Mouse (Mus musculus): ENCODE results near the gene 9130409I23Rik.

9130409I23Rik gene

DNA sequence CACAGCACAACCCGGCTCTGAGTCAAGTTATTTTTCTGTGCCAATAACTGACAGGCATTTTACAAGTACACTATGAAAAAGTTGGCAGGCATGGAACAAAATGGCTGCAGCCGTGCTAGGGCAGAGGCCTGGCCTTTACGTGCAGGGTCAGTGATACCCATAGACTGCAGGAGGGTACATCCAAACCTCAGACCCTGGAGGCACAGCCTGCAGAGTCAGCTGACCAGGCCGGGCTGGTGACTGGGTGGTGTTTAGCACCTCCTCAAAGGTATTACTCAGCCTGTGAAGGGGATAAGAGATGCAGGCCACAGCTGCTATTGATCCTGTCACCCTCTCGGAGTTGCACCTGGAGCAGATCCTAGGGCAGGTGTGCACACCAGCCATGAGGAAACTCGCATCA, at the start of gene 9130409I23Rik:
TSS of gene 9130409I23Rik (plus strand) at position 301 of the 400 bp plus-strand sequence.
- DNase-seq (ENCODE audit: low read depth, low spot score), result no peak

DNA sequence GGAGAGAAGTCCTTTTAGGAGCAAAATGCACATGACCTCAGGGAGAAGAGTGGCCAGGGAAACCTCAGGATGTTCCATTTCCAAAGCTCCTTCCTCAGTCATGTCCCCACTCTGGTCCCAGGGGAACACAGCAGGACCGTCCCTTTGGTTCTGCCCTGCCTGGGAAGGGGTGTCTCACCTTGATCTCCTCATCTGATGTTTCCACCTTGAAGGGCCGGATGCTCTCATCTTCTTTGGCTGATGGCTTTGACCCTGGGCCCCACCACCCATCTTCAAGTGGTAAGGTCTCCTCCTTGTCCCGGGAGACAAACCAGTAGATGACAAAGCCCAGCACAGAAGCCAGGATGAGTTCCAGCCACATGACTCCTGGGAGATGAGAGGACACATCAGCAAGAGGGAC, 49.4 kb upstream of the 9130409I23Rik start:
- no peak for DNase-seq (ENCODE audit: low read depth, low spot score)

DNA sequence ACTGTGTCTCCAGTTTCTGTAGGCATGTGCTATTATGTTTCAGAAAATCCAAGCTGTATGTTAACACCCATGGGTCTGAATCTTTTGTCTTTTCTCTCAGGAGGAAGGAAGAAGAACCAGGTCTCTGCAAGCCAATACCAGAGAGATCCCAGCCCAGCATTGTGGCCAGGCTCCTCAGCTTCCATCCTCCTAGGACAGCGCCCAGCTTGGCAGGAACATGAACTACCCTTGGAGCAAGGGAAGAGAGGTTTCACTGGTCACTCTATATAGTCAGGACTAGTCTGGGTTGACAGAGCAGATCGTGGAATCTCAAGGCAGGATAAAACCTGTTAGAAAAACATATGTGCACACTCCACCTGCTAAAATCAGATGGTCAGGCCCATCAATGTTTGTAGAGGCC, 47.2 kb upstream of the 9130409I23Rik start:
- no peak for DNase-seq (ENCODE audit: low read depth, low spot score)

DNA sequence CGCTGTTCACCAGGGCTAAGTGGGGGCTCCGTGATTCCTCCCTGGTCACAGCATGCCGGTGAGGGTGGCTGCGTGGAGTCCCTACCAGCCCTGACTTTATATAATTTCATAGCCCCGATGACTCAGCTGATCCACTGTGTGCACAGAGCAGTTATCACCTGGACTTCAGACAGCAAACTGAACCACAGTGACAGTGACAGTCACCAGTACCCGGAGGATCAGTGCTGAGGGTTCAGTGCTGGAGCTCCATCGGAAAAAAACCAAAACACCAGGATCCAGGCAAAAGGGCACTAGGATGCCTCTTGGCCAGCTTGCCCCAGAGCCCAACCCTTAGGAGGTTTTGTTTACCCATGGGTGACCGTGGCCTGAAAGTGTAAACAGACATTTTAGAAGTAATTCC, 45.7 kb upstream of the 9130409I23Rik start:
- no peak for DNase-seq (ENCODE audit: low read depth, low spot score)

DNA sequence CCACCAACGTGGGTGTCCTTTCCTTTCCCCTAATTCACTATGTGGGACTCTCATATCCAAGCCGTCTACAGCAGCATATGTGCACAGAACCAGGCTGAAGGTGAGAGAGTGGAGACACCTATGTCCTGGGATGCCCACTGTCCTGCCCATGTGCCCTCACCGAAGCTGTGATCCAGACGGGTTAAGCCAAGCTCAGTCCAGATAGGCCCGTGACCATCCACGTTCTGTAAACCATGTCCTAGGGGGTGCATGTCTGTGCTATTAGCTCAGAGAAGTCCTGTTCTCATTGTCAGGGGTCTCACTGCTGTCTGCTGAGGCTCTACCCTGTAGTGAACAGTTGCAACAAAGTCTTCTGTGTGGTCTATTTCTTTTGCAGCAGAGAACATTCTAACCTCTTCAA, 43.2 kb upstream of the 9130409I23Rik start:
- DNase-seq (ENCODE audit: low read depth, low spot score), result no peak

DNA sequence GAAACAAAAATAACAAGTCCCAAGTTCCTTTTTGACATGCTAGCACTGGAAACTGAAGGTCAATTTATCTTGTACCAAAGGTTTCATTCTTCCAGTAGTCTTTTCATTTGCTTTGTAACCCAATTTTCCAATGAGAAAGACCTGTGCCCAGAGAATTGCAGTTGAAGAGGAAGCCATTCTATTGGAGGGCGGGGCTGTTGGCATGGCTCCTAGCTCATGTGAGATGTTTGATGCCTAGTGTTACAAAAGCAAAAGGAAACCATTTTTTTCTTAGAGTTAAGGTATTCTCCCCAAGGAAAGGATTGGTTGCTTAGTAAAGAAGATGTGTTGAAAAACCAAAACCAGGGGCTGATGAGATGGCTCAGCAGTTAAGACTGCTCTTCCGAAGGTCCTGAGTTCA, 42.8 kb upstream of the 9130409I23Rik start:
- DNase-seq (ENCODE audit: low read depth, low spot score), result no peak

DNA sequence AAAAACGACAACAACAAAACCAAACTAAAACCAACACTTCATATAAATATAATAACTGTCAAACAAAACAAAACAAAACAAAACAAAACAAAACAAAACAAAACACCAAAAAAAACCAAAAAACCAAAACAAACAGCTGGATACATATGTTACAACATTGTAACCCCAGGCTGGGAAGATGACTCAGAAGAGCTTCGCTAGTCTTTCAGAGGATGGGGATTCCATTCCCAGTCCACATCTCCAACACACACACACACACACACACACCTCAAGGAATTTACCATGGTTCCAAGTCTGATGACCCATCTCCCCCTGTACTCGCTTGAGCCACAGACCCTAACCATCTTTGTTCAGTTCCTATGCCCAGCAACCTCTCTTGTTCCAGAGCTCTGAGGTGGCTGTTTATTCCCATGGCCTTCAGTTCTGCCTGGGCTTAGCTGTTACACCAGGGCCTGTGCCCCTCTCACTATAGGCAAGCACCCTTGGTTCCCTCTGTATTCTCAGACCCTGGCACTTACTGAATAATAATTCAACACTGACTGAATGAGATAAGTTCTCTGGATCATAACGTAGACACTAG, 41.9 kb upstream of the 9130409I23Rik start:
- no peak for DNase-seq (ENCODE audit: low read depth, low spot score)

DNA sequence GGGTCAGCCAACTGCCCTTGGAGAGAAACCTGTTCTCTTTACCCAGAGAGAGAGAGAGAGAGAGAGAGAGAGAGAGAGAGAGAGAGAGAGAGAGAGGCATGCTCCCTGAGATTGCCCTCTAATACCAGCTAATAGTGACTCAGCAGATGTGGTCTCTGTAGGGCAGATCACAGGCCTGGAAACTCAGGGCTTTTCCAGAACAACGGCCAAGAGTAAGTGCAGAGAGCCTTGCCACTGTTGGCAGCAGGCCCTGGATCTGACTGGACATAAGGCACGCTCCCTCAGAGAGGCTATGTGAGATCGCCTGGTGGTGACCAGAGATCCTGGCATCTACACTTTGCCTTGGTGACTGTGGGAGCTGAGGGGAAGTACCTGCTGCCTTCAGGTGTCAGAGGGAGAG, 41.3 kb upstream of the 9130409I23Rik start:
- DNase-seq (ENCODE audit: low read depth, low spot score), result no peak

DNA sequence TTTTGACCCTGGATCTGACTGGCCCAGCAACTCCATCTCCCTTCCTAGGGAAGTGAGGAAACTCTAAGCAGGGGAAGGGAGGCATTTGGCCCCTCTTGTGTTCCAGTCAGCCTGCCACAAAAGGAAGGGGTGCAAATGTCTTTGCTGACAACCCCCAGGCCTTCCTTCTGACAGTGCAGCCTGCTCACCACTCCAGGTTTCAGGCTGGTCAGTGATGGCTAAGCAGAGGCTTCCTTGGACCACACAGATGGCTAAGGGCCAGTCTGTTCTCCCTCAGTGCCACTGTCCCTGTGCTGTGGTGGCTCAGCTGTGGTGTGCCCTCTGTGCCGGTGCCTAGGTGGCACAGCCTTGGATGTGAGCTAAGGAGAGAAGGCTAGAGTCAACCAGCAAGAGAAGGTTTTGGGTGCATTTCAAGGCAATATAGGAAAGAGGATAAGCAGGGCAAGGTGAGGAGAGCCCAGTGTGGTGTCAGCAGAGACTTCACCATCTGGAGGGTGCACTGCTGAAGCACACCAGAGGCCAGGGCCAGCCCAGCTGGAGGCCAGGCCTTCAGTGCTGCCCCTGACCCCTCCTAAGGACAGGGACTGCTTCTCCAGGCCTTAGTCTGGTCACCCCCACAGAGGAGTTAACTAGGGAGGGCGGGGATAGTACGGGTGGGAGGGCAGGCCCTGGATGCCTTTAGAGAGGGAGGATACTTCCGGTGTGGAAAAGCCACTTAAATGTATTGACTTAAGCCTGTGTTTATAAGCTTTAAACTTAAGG, 40.7 kb upstream of the 9130409I23Rik start:
- no peak for DNase-seq (ENCODE audit: low read depth, low spot score)

DNA sequence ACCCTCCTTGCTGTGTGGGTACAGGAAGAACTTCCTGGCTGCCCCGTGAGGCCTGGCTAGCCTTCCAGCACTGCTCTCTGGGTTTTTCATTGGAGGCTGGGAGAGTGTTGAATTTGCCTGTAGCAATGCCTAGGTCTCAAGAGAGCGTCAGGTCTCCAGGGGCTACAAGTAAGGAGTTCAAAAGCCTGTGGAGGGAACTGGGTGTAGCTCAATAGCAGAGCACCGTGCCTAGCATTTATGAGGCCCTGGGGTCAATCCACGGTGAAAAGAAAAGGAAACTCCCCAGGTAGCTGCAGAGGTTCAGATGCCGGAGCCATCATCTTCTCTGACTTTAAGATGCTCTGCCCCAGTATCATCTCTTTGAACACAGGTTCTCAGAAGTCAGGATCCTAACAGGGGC, 39.4 kb upstream of the 9130409I23Rik start:
- no peak for DNase-seq (ENCODE audit: low read depth, low spot score)

DNA sequence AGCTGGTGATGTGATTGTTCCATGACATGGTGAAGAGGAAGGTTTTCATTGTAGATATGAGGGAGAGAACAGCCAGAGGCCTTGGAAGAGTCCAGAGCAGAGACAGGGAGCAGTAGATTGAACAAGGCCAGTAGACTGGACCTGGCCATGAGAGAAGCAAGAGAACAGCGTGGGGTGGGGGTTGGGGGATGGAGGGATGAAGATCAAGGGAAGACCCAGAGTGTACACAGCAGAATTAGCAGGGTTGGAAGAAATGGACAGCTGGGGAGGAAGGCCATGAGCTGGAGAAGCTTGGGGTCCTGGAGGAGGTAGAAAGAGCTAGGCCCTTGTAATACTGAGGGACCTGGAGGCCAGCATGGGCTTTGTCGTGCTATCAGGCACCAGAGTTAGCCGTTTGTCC, 38.6 kb upstream of the 9130409I23Rik start:
- no peak for DNase-seq (ENCODE audit: low read depth, low spot score)

DNA sequence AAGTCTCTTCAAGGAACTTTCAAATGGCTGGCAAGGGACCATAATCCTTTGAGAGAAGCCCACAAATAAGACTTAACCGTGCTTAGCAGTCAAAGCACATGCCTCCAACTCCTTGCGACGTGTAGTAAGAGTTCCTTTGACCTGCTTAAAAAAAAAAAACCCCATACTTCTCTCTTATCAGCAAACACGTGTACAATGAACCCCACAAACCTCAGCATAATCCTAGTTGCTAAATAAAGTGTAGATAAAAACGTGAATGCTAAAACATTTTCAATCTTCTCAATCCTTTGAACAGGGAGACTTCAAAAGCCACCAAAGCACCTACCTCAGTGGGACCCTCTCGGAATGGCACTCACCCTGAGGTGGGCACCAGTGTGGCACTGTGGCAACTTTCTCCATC, 37.6 kb upstream of the 9130409I23Rik start:
- DNase-seq (ENCODE audit: low read depth, low spot score), result no peak

DNA sequence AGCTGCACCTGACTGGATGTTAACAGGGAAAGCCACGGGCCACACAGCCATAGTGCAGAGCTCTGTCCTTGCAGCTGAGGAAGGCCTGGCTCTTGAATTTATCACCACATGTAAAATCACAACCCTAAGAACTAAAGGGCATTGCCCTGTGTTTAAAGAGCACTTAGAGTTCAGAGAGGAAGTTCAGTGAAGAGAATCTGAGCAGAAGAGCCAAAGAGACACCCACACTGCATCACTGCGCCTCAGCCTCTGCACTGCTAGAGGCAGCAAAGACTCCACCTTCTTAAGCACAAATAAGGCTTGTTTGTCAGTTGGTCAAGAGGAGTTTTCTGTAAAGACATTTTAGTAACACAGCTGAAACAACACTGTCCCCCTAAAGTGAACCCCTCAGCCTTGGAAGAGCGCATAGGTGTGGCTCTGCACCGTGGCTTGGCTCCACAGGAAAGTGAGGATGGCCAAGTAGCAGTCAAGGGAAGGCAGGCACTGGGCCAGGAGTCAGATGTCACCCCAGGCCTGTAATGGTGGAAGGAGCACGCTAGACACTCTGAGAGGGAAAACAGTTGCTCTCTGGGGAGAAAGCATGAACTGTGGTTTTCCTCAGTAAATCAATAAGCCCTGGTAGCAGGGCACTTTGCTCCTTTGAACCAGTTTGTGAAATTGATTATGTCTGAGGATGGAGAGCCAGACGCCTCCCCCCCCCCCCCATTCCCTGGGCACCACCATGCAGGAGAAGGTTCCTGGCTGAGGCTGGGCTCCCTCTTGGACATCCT, 36.1 kb upstream of the 9130409I23Rik start:
- no peak for DNase-seq (ENCODE audit: low read depth, low spot score)

DNA sequence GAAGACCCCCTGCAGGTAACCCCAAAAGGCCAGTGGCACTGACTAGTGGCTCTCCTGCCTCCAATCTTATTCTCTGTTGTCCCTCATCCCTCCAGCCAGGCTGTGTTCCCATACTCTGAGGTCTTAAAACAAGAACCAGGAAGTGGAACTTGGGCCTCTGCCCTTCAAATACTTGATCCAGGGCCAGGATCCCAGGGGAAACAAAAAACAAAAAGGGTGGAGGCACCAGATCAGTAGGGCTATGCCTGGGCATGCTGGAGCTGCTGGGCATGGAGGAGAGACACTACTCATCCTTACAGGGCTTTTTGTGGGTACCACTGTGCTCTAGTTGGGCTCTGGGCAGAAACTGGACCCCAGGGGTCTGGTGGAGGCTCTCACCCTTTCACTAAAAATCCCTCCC, 35.5 kb upstream of the 9130409I23Rik start:
- no peak for DNase-seq (ENCODE audit: low read depth, low spot score)

DNA sequence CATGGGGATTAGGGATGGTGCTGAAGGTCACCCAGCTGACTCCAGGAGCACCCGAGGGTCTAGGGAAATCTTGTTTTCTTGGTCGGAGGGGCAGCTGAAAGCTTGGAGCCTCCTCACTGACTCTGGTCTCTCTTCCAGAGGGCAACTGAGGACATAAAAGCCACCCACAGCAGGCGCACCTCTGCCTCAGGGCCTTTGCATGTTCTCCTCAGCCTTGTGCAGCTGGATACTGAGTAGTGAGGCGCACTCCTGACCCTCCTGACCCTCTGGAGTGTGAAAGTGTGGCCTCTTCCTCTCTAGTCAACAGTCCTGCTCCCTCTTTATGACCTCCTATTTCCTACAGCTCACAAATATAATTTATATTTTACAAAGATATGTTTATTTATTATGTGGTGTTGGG, 35.0 kb upstream of the 9130409I23Rik start:
- no peak for DNase-seq (ENCODE audit: low read depth, low spot score)

DNA sequence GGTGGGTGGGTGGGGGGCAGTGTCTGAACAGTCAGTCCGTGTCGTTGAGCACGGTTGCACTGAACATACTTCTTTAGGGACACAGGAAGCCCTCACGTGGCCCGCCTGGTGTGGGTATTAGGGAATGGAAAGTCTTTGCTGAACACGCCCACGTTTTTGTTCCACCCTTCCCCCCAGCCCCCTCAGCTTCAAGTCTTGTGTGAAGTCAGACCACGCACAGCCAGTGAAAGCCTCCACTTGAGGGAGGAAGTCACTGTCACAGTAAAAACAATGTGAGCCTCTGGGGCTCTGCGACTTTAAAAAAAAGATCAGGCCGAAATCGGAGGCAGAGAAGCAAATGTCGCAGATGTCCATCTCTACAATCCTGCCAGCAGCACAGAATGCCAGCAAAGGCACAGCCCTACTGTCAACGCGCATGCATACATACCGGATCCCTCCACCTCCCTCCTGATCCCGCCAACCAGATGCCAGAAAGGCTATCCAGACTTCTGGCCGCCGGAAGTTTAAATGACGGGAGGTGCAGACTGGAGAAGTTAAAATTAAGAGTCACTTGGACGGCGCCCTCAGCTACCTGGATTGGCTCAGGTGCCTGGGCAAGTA, 34.4 kb upstream of the 9130409I23Rik start:
- peak; percentile 75 for DNase-seq (ENCODE audit: low read depth, low spot score)

DNA sequence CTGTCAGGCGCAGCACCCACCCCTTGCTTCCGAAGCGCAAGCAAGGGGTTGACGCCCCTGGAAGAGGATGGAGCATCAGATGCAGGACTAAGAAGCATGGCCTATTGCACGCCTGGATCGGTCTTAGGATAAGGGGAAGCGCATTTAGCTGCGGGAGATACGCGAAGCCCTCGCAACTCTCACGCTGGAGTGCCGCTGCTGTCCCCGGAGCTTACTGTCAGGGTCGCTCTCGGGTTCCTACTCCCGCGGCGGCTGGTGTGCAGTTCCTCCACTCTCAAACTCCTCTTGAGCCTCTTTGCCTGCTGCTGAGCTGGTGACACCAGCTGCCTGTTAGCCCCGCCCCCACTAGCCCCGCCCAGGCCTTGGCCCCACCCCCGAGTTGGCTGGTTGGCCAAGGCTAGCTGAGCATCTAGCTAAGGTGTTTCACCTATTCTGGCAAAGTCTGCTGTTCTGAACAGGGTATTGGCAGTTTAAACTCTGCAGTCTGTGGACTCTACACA, 33.8 kb upstream of the 9130409I23Rik start:
- DNase-seq (ENCODE audit: low read depth, low spot score), result peak; percentile 87

DNA sequence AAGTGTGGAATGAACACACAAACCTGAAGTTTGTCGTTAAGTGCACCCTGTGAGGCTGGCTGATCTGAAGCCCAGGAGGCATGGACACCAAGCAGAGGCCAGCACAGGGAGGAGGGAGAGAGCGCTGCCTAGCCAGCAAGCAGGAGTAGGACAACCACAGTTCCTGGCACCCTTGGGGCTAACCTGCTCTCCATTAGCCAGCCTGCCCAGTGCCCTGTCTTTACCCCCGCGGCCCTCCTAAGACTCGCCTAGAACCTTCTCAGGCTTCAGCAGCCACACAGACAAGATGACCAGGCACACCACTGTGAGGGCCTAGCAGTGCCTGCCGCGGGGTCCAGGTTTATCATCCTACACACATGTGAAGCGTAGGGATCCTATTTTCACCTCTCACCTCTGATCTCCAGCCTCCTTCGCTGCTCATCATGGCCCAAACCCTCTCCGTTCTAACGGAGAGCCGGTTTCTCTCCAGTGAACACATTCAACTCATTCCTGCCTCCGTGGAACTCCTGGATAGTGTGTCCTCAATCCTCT, 33.1 kb upstream of the 9130409I23Rik start:
- no peak for DNase-seq (ENCODE audit: low read depth, low spot score)

DNA sequence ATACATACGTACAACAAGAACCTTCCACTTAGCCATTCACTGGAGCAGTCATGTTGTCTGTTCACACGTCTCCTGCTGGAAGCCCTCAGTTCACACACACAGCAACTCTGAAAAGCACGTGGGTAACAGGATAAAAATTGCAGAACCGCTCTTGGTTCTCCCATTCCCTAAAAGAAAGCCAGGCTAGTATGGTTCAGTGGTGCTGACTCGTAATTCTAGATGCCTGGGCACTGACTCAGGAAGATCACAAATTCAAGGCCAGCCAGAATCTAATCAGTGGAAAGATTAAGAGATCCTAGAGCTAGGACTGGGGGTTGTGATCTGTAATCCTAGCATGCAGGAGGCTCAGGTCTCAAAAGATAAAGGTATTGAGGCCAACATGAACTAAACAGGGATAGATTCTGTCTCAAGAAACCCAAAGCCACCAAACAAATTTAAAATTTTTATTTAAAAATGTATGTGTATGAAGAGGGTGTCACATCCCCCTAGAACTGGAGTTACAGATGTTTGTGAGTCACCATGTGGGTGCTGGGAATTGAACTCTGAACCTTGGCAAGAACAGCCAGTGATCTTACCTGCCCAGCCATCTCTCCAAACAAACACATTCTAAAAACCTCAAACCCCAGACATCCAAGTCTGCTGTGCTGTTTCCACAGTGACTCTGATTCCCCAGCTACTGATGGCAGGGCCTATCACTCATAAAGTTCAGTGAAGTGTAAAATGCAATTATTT, 30.1 kb upstream of the 9130409I23Rik start, which contains the start of gene Ephx1:
TSS of gene Ephx1 (minus strand) at position 149 of the 732 bp plus-strand sequence.
- DNase-seq (ENCODE audit: low read depth, low spot score), result no peak

DNA sequence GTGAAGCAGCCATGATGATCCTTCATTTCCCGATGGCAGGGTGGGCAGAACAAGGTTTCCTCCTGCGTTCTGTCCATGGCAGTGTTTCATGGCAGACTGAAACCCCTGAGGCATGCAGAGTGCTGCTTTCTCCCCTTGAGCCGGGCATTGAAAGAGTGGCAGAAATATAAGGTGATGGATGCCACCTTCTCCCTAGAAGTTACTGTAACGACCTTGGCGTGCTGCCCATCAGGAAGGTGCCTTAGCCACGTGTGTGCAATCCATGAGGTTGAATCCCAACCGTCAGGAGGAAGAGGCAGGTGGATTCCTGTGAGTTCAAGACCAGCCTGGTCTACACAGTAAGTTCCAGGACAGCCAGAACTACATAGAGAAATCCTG, 29.6 kb upstream of the 9130409I23Rik start:
- DNase-seq (ENCODE audit: low read depth, low spot score), result no peak

DNA sequence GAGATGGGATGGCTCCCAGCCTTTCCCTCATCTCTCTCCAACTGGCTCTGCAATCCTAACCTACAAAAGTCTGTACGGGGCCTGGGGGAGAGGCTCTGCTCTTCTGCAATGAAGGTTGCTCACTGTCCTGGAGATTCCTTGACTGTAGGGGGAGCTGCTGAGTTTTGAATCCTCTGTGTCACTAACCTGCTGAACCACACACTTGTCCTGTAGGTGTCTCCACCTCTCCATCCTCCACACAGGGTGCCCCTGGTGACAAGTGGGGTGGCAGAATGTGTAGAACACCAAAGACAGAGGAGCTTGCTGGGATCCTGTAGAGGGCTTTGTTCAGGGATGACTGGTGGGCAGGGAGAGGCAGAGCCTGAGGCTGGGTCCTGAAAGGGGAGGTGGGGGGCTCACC, 28.8 kb upstream of the 9130409I23Rik start:
- peak; percentile 96 for DNase-seq (ENCODE audit: low read depth, low spot score)

Measured in ES-CJ7 (cell line).